Mouse (Mus musculus): ENCODE data around the gene Tbc1d16.

DNA sequence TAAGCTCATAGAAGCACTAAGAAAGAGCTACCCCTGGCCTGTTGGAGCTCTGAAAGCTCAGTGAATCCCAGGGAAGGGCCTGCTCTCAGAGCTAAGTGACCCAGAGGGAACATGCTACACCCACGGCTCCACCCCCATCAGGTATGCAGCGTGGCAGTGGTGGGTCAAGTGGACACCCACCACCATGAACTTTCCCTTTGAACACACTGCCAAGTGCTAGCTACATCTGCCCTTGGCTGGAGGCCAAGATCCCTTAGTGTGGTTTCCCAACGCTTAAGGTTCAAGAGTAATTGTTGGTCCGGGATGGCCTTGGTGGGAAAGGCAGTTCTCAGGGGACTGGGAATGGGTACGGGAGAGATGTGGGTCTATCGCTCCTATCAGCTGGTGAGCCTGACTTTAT lies 39.9 kb downstream of the Tbc1d16 start:
- TF ChIP-seq CTCF (IDR thresholded peaks at IDR 0.05; ENCODE audit: control insufficient read depth, insufficient read depth, low read length): no peak
- TF ChIP-seq POLR2A (IDR thresholded peaks at IDR 0.05; ENCODE audit: borderline replicate concordance, control insufficient read depth, low read depth, low read length): no peak
